In genomic region chr19:48240960-48241359, GRCm38 (mm10) we compare ENCODE assay signal across 11 mouse cellular contexts. TPM values are rescaled to one million over a fixed set of nuclear protein-coding genes. Genes with fewer than 3 reads are reported as not detected.
DNase-seq lines count a peak whose midpoint lies in the region; ATAC-seq and TF ChIP-seq lines count a peak whose summit lies in the region.
"Had no signal": no experiment of that assay in that cellular context is flagged by ENCODE, and none has a peak within 500 bp of the region (broad histone marks: within the 10 kb centered on the region; RNA-seq: fewer than 3 reads in every experiment).

No protein-coding gene starts in this region.

- H3K27ac ChIP-seq in hindbrain, embryonic 10.5 days, result peak overlapping the region; percentile 81
- no peak overlapping the region for H3K27ac ChIP-seq in hindbrain, embryonic 16.5 days (ENCODE audit: low read depth, low read length)
- H3K27ac ChIP-seq in forebrain, postnatal 0 days (ENCODE audit: low read depth, low read length), result no peak overlapping the region
- H3K27ac ChIP-seq: heart, embryonic 15.5 days had no signal

- H3K9me3 ChIP-seq in hindbrain, embryonic 10.5 days, result no peaks in the 10 kb centered on the region
- no peaks in the 10 kb centered on the region; the same call in 1 of the 2 replicates for H3K9me3 ChIP-seq in hindbrain, embryonic 16.5 days (ENCODE audit: control insufficient read depth, low read length)
- H3K9me3 ChIP-seq in forebrain, postnatal 0 days (ENCODE audit: low read length), result no peaks in the 10 kb centered on the region
- H3K9me3 ChIP-seq: heart, embryonic 15.5 days had no signal

- no peaks in the 10 kb centered on the region for H3K36me3 ChIP-seq in hindbrain, embryonic 10.5 days
- H3K36me3 ChIP-seq in hindbrain, embryonic 16.5 days (ENCODE audit: control insufficient read depth, insufficient read depth, low read length), result no peaks in the 10 kb centered on the region
- H3K36me3 ChIP-seq in forebrain, postnatal 0 days (ENCODE audit: insufficient read depth), result no peaks in the 10 kb centered on the region
- H3K36me3 ChIP-seq: heart, embryonic 15.5 days had no signal

- whole genome bisulfite sequencing in hindbrain, embryonic 10.5 days, result 47% methylated on average over 2 of the region's 2 CpGs
- 28% methylated on average over 2 of the region's 2 CpGs for WGBS in hindbrain, embryonic 16.5 days
- 9% methylated on average over 2 of the region's 2 CpGs for WGBS in forebrain, postnatal 0 days

- intact Hi-C loops in left cerebral cortex, postnatal 4 days (cut with DNase I), result no loop called here
- intact Hi-C loops in gastrocnemius, postnatal 14 days (cut with DNase I; ENCODE audit: low total_unique reads), result no loop called here

- H3K27me3 ChIP-seq in hindbrain, embryonic 10.5 days (ENCODE audit: insufficient read depth, poor library complexity, severe bottlenecking), result 0 out of 2 replicates have a peak, but pooled peaks cover 9% of the 10 kb centered on the region
- H3K27me3 ChIP-seq in hindbrain, embryonic 16.5 days (replicated peaks; ENCODE audit: control insufficient read depth, insufficient read depth, low read length), result no peaks in the 10 kb centered on the region
- H3K27me3 ChIP-seq in forebrain, postnatal 0 days (ENCODE audit: insufficient read depth, low read length), result 0 out of 2 replicates have a peak, but pooled peaks cover 4% of the 10 kb centered on the region
- H3K27me3 ChIP-seq: heart, embryonic 15.5 days had no signal

- ATAC-seq in hindbrain, embryonic 16.5 days, result no peak
- ATAC-seq in forebrain, postnatal 0 days, result peak; percentile 70

- H3K9ac ChIP-seq in hindbrain, embryonic 16.5 days (ENCODE audit: low read depth, low read length), result no peak overlapping the region
- H3K9ac ChIP-seq in forebrain, postnatal 0 days, result no peak overlapping the region
- H3K9ac ChIP-seq: heart, embryonic 15.5 days had no signal

- DNase-seq in hindbrain, embryonic 10.5 days (ENCODE audit: low spot score), result peak; percentile 40
- peak; percentile 40 for DNase-seq in brain, embryonic 18.5 days (ENCODE audit: low read depth, low spot score)
- peak; percentile 48 for DNase-seq in forebrain, postnatal 0 days
- DNase-seq in left cerebral cortex, postnatal 4 days, result peak; percentile 17
- DNase-seq in yolk sac, embryonic 10.5 days (ENCODE audit: low spot score), result no peak
- DNase-seq in kidney, postnatal 14 days, result no peak
- no peak for DNase-seq in gastrocnemius, postnatal 14 days
- DNase-seq: kidney, adult 2 months had no signal

- H3K4me1 ChIP-seq in hindbrain, embryonic 10.5 days (replicated peaks), result peaks cover 38% of the 10 kb centered on the region
- H3K4me1 ChIP-seq in hindbrain, embryonic 16.5 days (ENCODE audit: control insufficient read depth, insufficient read depth, low read depth, low read length), result peaks cover 10% of the 10 kb centered on the region; the same call in 1 of the 2 replicates
- H3K4me1 ChIP-seq in forebrain, postnatal 0 days (ENCODE audit: insufficient read depth), result peaks cover 18% of the 10 kb centered on the region
- H3K4me1 ChIP-seq: heart, embryonic 15.5 days had no signal

- H3K4me2 ChIP-seq in hindbrain, embryonic 16.5 days (ENCODE audit: low read length), result no peak overlapping the region
- H3K4me2 ChIP-seq in forebrain, postnatal 0 days (ENCODE audit: low read depth), result no peak overlapping the region
- H3K4me2 ChIP-seq: heart, embryonic 15.5 days had no signal

- no peak overlapping the region for H3K4me3 ChIP-seq in hindbrain, embryonic 10.5 days
- H3K4me3 ChIP-seq in hindbrain, embryonic 16.5 days (ENCODE audit: low read length), result no peak overlapping the region
- no peak overlapping the region for H3K4me3 ChIP-seq in forebrain, postnatal 0 days (ENCODE audit: low read depth, low read length)
- H3K4me3 ChIP-seq: heart, embryonic 15.5 days had no signal

- TF ChIP-seq CTCF in forebrain, postnatal 0 days (IDR thresholded peaks at IDR 0.05; ENCODE audit: low read depth), result no peak

RNA-seq across cellular contexts. Expression of gene Sorcs3, which starts 35.1 kb away (rescaled TPM):
- 1.2 and 3.1 TPM in 2 replicates for polyA plus RNA-seq in hindbrain, embryonic 10.5 days (2016; fragmentation: Nextera tagmentation; extraction: Ambion mirVana)
- 14.5 and 16.5 TPM in 2 replicates for polyA plus RNA-seq in hindbrain, embryonic 16.5 days (2015; fragmentation: Nextera tagmentation; extraction: Ambion mirVana)
- total RNA-seq in forebrain, postnatal 0 days (2014; rRNA removed), result 12.6 and 20.8 TPM in 2 replicates
- 6.3 and 10.9 TPM in 2 replicates for polyA plus RNA-seq in forebrain, postnatal 0 days (2015; fragmentation: Nextera tagmentation; extraction: Ambion mirVana)
- total RNA-seq in left cerebral cortex, postnatal 4 days (2021), result 10 to 100 TPM; 15.8 to 20.9 TPM
- not detected for total RNA-seq in gastrocnemius, postnatal 14 days (2021)
- total RNA-seq: megakaryocyte, adult 5-6 weeks had no signal

Comparison
In these comparisons a context has a peak if more than half of its experiments do, and no peak if none do; other contexts are left out.
1. DNase-seq: peak in hindbrain, embryonic 10.5 days (single experiment), brain, embryonic 18.5 days (single experiment), forebrain, postnatal 0 days (single experiment) and left cerebral cortex, postnatal 4 days (single experiment); none in yolk sac, embryonic 10.5 days (single experiment), kidney, postnatal 14 days (single experiment) and gastrocnemius, postnatal 14 days (single experiment).
2. RNA of gene Sorcs3, which starts 35.1 kb away (total RNA-seq): 15.8 to 20.9 TPM in left cerebral cortex, postnatal 4 days and 12.6 to 20.8 TPM in forebrain, postnatal 0 days; not detected in gastrocnemius, postnatal 14 days; every median in the first group is over 10 times any median in the second.